Comparison of ENCODE assay signal across 7 mouse cellular contexts in the genomic region with DNA sequence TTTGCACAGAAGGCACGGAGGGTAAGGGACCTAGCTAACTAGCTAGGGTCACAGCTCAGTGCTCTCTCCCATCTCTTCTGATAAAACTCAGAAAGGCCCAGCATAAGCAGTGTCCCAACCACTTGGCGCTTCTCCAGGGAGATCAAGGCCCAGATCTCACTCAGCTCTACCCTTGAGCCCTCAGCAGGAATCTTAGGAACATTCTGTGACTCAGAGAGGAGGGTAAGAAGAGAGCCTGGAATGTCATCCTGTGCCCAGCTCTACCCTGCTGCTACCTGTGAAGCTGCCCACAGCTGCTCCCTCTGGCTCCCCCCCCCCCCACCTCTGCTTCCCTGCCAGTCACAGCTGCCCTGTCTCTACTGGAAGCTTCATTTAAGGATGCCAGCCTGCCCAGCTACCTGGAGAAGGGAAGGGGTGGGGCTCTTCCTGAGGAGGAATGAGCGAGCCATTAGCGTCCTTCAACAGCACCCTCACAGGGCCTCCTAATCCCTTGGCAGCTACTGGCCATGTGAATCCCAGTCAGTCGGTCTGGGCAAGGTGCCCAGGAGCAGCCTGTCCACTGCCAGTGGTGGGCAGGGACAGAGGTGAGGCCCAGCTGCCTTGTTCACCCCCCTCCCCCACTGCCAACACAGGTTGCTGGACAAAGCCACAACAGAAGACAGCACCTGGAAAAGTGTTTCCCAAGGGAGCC. TPM values are rescaled to one million over a fixed set of nuclear protein-coding genes. Genes with fewer than 3 reads are reported as not detected.
DNase-seq lines count a peak whose midpoint lies in the region; ATAC-seq and TF ChIP-seq lines count a peak whose summit lies in the region.

No protein-coding gene starts in this region.

- H3K27me3 ChIP-seq in heart, embryonic 12.5 days (replicated peaks) = no peaks in the 10 kb centered on the region
- no peaks in the 10 kb centered on the region for H3K27me3 ChIP-seq in kidney, postnatal 0 days (ENCODE audit: insufficient read depth, low read length)

- H3K4me3 ChIP-seq in heart, embryonic 12.5 days = no peak overlapping the region
- no peak overlapping the region for H3K4me3 ChIP-seq in kidney, postnatal 0 days (replicated peaks; ENCODE audit: low read depth, low read length)

- H3K9me3 ChIP-seq in heart, embryonic 12.5 days (replicated peaks) = no peaks in the 10 kb centered on the region
- H3K9me3 ChIP-seq in kidney, postnatal 0 days (replicated peaks; ENCODE audit: low read length) = no peaks in the 10 kb centered on the region

- peaks cover 56% of the 10 kb centered on the region for H3K4me1 ChIP-seq in heart, embryonic 12.5 days (replicated peaks)
- H3K4me1 ChIP-seq in kidney, postnatal 0 days (replicated peaks; ENCODE audit: insufficient read depth, low read length) = peaks cover 6% of the 10 kb centered on the region; the same call in 1 of the 2 replicates

- no peaks in the 10 kb centered on the region for H3K36me3 ChIP-seq in heart, embryonic 12.5 days
- H3K36me3 ChIP-seq in kidney, postnatal 0 days (ENCODE audit: insufficient read depth, low read length) = no peaks in the 10 kb centered on the region

- ATAC-seq in heart, embryonic 12.5 days (ENCODE audit: insufficient number of reproducible peaks, low FRiP score) = no peak
- ATAC-seq in kidney, postnatal 0 days (replicated peaks; ENCODE audit: low FRiP score, low read depth) = peak; percentile 55; the same call in 1 of the 2 replicates

- peak overlapping the region; percentile 17 for H3K4me2 ChIP-seq in heart, embryonic 12.5 days
- no peak overlapping the region for H3K4me2 ChIP-seq in kidney, postnatal 0 days (ENCODE audit: low read length)

- peak overlapping the region; percentile 68 for H3K27ac ChIP-seq in heart, embryonic 12.5 days (ENCODE audit: poor library complexity, severe bottlenecking)
- H3K27ac ChIP-seq in kidney, postnatal 0 days = peak overlapping the region; percentile 25; the same call in 1 of the 2 replicates

- 46% methylated on average over 5 of the region's 5 CpGs for whole genome bisulfite sequencing in heart, embryonic 12.5 days
- WGBS in kidney, postnatal 0 days = 46% methylated on average over 5 of the region's 5 CpGs

- H3K9ac ChIP-seq in heart, embryonic 12.5 days = peak overlapping the region; percentile 52; the same call in 1 of the 2 replicates
- H3K9ac ChIP-seq in kidney, postnatal 0 days (ENCODE audit: low read depth, low read length) = no peak overlapping the region

- peak; percentile 84 for DNase-seq in MN1 (ENCODE audit: low spot score)
- peak; percentile 83 for DNase-seq in adrenal gland, postnatal 10 days
- DNase-seq in kidney, postnatal 0 days (ENCODE audit: low spot score) = no peak
- peak; percentile 68 for DNase-seq in ovary, adult 18-20 months (ENCODE audit: low spot score)
- DNase-seq in left cerebral cortex, adult 11 months (ENCODE audit: low spot score) = no peak
- DNase-seq in thymus, postnatal 25 days = no peak

- no peak for TF ChIP-seq CTCF in kidney, postnatal 0 days (IDR thresholded peaks at IDR 0.05; ENCODE audit: low read depth)

RNA-seq across cellular contexts. Expression of a gene that starts 14.3 kb away (rescaled TPM):
- 10 to 100 TPM; 37.7 to 45.5 TPM for total RNA-seq in adrenal gland, postnatal 10 days (2021)
- polyA plus RNA-seq in heart, embryonic 12.5 days (2016; fragmentation: Nextera tagmentation; extraction: Ambion mirVana) = 27.9 and 29.2 TPM in 2 replicates
- 83.3 and 85.5 TPM in 2 replicates for polyA plus RNA-seq in kidney, postnatal 0 days (2015; fragmentation: Nextera tagmentation; extraction: Ambion mirVana)

Comparison
In these comparisons a context has a peak if more than half of its experiments do, and no peak if none do; other contexts are left out.
1. DNase-seq: peak in MN1 (single experiment), adrenal gland, postnatal 10 days (single experiment) and ovary, adult 18-20 months (single experiment); none in kidney, postnatal 0 days (single experiment), left cerebral cortex, adult 11 months (single experiment) and thymus, postnatal 25 days (single experiment).